Mouse (Mus musculus) CD4-positive helper T cell, adult 2 months (primary cell): Measurements from ENCODE around the gene Armh3.
A peak's percentile ranks its signal among the peaks of the same experiment; 100 is the strongest.

ENCODE experiments used
- DNase-seq: peaks from one replicate; pipeline ENCODE4 v3.0.0-alpha.2; 2012; ENCODE audit warnings: low read depth, missing footprints, low spot score

Gene Armh3

DNA sequence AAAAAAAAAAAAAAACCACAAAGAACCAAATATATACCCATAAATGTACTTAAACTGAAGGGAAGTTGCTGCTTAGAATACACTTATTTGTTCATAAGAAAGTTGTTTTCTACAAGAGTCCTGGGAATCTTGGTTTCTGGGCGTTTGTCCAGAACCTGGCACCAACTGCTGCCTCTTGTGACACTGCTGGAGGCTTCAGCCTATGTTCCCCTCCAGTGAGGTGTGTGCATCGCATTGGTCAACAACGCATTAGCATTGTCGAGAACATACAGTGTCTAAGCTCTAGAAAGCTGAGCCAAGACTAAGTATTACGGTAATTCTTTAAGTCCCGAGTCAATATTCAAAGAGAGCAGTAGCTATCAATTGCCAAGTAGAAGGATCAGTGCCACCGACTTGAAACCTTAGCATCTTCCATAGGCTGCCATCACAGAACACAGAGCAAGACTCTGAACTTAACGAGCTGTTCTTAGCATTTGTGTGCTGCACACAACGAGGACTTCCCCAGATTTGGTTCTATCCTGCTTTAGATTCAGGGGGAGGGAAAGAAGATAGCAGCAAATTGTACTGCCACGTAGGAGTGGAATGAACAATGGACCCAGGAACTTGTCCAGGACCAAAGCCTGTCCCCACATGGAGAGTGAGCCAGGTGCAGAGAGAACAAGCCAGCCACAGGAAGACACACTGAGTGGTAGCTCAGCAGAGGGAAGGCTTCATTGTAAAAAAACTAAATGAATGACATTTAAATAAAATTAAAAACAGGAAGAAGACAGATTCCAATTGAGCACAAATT lies 86.9 kb downstream of the Armh3 start:
- DNase-seq: no peak

DNA sequence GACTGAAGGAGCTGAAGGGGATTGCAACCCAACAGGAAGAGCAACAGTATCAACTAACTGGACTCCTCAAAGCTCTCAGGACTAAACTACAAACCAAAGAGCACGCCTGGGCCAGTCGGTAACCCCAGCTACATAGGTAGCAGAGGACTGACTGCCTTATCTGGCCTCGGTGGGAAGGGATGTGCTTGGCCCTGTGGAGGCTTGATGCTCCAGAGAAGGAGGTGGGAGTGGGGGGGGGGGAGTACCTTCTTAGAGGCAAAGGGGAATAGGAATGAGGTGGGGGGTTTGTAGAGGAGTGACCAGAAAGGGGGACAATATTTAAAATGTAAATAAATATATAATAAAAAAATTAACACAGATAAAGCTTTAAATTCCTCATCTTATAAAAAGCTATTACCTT lies 90.0 kb downstream of the Armh3 start:
- no peak for DNase-seq

DNA sequence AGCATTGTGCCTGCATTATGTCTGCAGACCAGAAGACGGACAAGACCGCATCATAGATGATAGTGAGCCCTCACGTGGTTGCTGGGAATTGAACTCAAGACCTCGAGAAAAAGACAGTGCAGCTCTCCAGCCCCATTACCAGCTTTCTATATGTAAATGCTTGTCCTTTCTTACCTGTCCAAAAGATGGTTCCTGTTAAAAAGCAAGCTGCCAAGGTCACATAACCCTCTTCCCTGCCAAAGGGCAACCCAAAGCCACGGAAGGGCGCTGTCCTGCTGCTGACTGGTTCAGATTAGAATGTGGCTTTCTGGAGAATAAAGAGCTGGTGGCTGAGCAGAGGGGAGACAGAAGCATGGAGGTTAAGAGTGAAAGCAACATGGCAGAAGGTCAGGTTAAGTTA lies 90.9 kb downstream of the Armh3 start:
- DNase-seq: no peak

DNA sequence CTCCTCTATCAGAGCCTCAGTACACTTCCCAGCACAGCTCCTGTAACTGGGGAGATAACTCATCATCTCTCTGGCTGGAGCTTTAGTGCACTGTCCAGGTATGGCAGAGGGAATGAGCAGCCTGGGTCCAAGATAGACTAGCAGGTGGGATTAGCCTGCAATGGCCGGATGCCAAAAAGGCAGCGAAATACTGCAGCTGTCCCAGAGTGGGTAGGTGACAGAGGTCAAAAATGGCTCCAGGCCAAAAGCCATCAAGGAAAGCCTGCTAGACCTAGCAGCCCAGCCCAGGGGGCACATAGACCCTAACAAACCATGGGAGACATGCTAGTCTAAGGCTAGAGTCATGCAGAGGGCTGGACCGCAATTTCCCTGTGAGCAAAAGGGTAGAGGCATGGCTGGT lies 94.4 kb downstream of the Armh3 start:
- DNase-seq: no peak

DNA sequence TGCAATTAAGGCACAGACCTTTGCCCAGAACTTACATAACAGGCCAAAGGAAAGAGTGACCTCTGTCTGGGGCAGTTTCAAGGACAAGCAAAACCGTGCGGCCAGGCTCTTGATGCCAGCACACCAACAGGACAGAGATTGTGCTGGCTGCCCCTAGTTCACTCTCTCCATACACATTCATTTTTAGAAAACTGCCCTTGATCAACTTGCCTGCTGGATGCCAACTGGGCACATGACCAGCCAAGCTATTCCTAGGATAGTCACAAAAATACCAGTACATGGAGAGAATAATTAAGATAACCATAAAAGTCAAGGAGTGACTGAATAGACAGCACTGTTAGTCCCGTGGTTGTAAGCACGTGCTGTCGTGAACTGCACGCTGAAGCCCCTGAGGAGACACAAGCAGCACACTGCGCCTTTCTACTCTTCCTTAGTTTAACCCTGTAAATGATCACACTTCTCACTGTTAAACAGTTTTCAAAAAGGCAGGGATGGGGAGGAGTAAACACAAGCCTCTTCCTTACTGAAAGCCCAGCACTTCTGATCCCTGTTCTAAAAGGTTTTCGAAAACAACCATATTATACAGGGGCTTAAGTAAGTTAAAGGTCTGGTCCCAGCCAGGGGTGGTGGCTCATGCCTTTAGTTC lies 95.8 kb downstream of the Armh3 start:
- DNase-seq: no peak

DNA sequence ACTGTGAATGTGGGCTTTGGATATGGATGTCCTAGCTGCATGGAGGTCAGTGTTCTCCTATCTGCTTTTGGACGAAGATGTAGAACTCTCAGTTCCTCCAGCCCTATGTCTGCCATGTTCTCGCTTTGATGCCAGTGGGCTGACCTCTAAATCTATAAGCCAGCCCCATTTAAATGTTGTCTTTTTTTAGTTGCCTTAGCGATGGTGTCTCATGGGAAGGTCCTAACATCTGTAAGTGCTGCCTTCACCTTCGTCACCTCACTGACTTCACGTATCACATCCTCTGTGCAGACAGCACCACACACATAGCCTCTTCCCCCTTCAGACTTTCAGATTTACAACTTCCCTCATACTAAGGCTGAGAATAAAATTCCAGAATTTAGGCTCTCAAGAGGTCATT lies 97.5 kb downstream of the Armh3 start:
- no peak for DNase-seq

DNA sequence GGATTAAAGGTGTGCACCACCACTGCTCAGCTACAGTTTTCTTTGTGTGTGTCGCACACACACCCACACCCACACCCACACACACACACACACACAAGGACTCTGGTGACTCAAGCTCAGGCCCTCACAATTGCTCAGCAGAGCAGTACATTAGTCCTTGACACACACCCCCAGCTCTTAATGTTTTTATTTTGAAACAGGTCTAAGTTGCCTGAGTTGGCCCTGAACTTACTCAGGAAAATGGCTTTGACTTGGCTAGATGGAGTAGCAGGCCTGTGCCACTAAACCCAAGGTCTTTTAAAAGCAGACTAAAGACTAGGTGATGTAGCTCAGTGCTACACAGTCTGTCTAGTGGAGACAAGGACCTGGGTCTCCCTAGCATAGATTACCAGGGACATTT lies 102.6 kb downstream of the Armh3 start:
- no peak for DNase-seq

DNA sequence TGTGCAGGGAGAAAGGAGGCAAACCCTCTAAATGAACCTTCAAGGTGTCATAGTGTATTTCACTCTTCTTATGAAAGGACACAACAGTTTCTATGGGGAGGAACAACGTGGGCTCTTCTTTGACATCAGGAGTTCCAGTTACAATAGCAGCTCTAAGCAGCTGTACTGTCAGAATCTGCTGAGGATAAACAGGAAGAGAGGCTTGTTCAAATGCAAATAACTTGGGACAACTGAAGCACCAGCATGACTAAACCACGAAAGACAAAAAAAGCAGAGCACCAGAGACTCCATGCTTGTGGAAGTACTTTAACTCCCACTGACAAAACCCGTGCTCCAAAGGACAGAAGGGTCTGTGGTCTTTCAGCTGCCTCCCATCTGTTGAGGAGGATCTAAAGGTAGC lies 116.2 kb downstream of the Armh3 start:
- DNase-seq: no peak

DNA sequence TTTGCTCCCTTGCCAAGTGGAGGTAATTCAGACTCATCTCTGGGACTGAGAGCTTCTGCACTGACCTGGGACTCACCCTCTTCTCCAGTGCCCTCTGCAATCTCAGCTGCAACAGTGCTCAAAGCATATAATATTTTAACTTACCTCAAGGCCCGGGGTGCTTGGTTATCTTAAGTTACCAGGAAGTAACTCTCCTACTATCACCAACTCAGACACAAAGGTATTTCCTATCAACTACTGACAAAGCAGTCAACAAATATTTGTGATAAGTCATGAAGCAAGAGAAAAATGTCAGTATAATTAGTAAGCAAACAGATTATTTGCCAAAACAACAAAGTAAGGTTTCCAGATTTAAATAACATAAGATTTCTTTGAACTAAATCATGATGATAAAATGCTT lies 125.0 kb downstream of the Armh3 start:
- no peak for DNase-seq

DNA sequence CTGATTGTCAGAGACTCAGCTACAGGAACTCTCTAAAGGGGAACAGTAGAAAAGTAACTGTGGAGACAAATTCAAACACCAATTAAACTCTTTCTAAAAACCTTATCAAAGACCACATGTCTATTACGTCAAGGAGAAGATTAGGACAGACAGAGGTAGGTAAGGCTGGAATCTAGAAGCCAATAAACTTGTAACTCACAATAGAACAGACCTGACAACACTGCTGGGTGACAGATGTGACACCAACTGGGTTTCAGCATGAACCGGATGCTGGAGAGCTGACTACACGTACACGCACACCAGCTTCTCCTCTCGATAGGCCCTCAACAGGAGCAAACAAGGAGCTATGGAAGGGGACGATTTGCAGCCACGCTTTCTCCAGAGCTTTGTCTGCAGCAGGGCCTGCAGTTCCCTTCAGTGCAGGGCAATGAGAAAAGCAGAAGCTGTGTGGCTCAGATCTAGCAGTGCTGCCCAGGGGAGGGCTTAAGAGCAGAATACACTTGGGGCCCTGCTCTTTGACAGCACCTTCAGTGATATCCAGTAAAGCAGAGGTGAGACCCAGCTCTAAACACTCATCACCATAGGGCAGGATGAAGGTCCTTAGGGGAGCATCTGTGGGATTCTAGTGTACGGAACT lies 142.9 kb downstream of the Armh3 start:
- no peak for DNase-seq

DNA sequence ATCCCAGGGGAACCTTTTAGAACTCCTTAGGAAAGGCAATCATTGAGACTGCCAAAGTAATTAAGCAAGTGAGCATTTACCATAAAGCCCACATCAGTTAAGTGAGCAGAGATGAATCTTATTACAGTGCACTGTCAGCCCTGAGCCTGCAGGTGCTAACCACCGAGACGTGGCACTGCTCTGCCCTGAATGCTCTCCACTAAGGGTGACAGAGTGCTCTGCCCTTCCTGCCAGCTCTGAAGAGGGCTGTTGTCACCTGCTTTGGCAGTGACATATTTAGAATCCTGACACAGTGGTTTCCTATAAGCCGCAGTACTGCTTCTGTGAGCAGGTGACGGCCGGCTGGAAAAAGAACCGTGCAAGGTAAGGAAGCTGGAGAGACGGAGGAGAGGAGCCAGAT lies 143.8 kb downstream of the Armh3 start:
- DNase-seq: peak; percentile 16

DNA sequence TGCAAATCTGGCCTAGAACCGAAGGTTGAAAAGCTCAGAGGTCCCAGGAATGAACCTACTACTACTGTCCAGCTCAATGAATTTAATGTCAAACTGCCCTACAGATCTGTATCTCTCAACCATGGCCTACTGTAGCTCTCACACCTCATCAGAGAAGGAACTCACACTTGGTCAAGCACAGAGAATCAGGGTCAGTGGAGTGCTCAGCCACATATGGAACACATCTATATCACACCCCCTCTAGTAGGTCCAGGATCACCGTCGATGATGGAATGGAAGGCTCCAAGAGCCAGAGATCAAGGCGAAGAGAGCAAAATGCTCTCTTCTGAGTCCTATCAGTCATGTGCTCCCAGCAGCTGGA lies 150.6 kb downstream of the Armh3 start:
- DNase-seq: no peak

DNA sequence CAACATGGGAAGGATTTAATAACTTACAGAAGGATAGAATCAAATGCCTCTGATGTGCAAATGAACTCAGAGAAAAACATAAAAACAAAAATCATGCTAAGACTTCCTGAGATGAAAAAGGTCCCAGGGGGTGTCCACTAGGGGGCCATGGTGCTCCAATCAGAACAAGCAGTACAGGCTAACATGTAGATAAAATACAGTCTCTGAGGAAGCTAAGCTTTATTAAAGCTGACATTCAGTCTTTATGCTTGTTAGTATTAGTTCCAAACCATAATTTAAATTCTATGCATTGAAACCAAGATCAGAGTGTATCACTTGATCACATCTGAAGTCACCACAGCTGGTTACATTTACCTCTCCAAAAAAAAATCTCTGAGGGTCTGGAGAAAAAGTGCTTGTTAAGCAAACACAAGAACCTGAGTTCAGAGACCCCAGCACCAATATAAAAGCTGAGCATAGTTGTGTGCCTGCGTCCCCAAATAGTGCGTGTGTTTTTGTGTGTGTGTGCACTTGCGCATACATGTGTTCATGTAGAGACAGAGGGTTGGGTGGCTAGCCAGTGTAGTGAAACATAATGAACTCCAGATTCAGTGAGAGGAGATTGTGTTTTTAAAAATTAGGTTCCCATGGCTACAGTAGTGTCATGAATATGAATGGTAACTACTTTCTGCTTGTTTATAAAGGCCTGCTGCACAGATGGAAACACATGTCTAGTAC lies 151.1 kb downstream of the Armh3 start:
- peak; percentile 44 for DNase-seq

DNA sequence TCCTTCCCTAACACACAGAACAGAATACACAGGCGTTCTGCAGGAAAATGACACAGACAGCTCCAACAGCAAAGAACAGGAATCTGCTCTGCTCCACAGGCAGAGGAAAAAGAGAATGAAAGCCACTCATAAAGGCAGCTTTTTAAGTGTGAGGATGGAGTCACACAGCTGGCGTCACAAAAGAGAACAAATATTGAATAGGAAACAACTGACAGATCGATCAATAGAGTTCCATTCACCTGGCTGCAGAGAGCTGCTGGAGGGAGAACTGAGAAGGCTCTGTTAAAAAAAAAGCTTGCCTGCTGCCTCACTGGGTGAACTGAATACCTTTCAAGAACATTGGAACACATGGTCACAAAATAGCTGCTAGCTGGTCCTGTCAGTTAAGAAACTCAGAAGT lies 154.1 kb downstream of the Armh3 start:
- DNase-seq: no peak

DNA sequence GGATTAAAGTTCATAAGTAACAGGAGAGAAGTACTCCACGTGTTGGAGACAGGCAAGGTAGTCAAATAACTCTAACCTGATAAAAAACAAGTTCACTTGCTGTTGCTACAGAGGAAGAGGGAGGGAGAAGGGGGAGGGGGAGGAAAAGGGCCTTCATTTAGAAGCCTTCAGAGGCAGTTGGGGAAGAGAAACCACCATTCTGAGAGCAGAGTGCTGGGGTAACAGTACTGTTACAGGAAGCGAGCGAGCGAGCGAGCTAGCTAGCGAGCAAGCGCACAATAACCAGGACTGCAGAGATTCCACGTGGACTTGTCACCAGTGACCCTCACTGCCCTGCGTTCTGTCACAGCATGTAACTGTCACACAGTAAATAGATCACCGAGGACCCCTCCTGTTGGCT lies 154.9 kb downstream of the Armh3 start:
- DNase-seq: peak; percentile 82

DNA sequence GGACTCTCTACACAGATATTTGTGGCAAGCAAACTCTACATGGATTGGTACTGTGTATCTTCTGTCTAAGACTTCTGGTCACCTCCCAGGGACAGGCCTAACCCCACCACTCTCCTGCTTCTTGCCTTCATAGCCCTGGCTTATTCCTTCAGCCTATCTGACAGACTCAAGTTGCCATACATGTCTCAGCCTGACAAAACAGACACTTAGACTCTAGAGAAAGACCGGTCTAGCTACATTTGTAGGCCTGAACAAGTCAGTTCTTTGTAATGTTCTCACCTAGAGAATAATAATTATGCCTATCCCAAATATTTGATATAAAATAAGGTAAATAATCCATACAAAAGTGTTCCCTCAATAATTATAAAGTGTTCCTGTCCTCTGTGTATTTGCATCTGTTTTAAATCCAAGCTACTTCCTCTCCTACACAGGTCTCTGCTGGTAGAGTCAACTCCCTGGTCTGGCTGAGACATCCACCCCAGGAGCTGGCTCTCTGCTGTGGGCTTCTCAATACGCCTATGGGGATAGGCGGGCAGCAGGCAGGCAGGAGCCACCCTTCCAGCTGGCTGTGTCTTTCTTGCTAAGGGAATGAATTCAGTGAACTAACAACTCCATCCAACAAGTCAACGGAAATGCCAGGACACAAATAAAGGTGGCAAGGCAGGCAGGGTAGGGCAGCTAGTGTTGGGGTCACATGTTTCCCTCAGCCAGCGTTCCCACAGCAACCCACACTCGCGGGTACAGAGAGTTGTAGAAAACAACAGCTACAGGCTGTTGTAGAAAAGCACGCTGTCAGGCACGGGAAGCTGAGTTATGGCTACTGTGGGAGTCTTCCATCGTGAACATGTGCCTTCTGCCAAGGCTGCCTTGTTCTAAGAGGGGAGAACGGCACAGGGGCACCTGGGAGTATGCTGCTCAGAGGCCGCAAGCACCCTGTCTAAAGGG lies 161.0 kb downstream of the Armh3 start:
- DNase-seq: no peak

DNA sequence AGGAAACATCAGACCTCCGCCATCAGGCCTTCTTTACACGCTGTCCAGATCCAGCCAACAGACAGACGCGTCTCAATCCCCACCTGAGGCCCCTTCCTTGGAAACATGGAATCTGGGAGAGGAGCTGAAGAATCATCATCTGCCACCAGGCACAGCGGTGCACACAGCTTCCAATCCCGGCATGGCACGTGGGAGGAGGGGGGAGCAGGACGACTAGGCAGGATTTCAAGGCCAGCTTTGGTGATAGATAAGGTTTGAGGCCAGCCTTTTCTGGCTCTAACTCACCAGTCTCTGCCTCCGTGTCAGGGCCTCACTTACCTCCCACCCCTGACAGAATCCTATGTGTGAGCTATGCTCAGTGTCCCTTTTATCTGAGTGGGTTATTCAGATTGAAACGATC lies 162.8 kb downstream of the Armh3 start:
- no peak for DNase-seq

DNA sequence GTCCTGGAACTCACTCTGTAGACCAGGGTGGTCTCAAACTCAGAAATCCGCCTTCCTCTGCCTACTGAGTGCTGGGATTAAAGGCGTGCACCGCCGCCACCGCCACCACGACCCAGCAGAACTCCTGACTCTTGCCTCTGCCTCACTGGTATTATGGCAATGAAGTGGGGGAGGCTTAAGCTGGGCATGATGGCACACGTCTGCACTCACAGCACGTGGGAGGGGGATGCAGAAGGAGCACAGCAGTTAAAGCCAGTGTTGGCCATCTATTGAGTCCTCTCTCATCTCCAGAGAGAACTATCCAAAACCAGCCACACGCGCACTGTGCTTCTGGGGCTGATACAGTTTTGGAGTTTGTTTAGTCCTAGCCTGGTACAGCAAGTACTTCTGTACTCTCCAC lies 164.6 kb downstream of the Armh3 start:
- no peak for DNase-seq

DNA sequence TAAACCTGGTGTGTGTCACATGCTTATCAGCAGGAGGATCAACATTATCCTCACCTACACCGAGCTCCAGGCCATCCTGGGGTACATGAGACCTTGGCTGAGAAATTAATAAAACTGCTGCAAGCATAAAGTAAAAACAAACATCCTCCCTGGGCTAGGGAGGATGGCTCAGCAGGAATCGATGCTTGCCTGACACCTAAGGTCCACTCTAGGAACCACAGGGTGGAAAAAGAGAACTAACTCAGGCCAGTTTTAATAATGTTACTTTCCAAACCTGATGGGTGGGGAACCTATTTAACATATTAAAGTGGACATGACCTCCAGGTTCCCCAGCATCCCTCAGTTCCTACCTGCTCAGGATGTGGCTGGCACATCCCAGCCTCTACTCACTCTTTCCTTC lies 167.6 kb downstream of the Armh3 start:
- no peak for DNase-seq

DNA sequence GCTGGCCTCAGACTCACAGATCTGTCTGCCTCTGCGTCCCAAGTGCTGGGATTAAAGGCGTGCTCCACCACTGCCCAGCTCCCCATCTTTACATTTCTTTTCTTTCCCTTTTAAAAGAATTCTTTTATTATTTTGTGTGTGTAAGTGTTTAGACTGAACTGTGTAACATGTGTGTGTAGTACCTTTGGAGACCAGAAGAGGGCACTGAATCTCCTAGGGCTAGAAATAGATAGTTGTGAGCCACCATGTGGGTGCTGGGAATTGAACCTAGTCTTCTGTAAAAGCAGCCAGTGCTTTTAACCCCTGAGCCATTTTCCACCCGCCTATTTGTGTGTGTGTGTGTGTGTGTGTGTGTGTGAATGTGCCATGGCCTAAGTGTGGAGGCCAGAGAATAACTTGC lies 170.6 kb downstream of the Armh3 start:
- DNase-seq: no peak

DNA sequence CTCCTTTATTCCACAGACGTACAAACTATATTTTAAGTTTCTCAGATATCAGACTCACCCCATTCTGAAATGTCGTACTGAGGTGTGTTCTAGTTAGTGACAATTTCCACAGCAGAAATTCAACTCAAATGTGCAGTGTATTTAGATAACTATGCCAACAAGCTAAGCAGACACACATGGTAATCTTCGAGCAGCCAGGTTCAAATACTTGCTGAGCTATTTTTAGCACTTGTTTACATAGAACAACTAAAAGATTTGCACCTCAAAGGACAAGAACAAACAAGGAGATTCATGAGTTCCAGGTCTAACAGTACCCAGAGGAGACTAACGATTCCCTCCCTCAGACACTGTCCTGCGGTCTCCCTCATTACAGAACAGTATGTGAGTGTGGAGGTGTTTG lies 171.2 kb downstream of the Armh3 start:
- DNase-seq: no peak
